Mouse (Mus musculus) left cerebral cortex, adult 8-10 months (tissue): ENCODE results near the gene Ovca2. TPM values are rescaled to one million over a fixed set of nuclear protein-coding genes. Genes with fewer than 3 reads are reported as not detected.

Source experiments
- DNase-seq, 2 experiments: peaks; one replicate each; pipeline ENCODE4 v3.0.0; 2022; ENCODE audit warnings: low spot score in 2 of 2
- total RNA-seq, 4 experiments: library from RNA; stranded (reverse); gene quantifications; 2 replicates each; pipeline ENCODE4 v1.2.4; 2022

Ovca2 gene
- total RNA-seq, 4 experiments from 2014 or later: 12.8 to 13.5 (median 13.2) TPM

GRCm38 (mm10) chr11:75156416-75156815 lies 22.2 kb downstream of the Ovca2 start:
- DNase-seq: no peak

- no peak for DNase-seq
Measured at GRCm38 (mm10) chr11:75155985-75156384, 22.6 kb downstream of the Ovca2 start.

GRCm38 (mm10) chr11:75154053-75154585 lies 24.5 kb downstream of the Ovca2 start:
- no peak for DNase-seq

- DNase-seq: no peak
Measured at GRCm38 (mm10) chr11:75152603-75153557, 25.8 kb downstream of the Ovca2 start.

GRCm38 (mm10) chr11:75150346-75150745 lies 28.3 kb downstream of the Ovca2 start:
- no peak for DNase-seq

- DNase-seq: no peak
Measured at GRCm38 (mm10) chr11:75148332-75149035, 30.2 kb downstream of the Ovca2 start.

- DNase-seq: no peak
Measured at GRCm38 (mm10) chr11:75147846-75148168, 30.8 kb downstream of the Ovca2 start.

- no peak for DNase-seq
Measured at GRCm38 (mm10) chr11:75147106-75147845, 31.4 kb downstream of the Ovca2 start.

GRCm38 (mm10) chr11:75145841-75146240 lies 32.8 kb downstream of the Ovca2 start:
- DNase-seq: no peak

- no peak for DNase-seq
Measured at GRCm38 (mm10) chr11:75142749-75143148, 35.9 kb downstream of the Ovca2 start.

GRCm38 (mm10) chr11:75141913-75142312 lies 36.7 kb downstream of the Ovca2 start:
- DNase-seq: no peak

- DNase-seq: no peak
Measured at GRCm38 (mm10) chr11:75141038-75141437, 37.6 kb downstream of the Ovca2 start.

- DNase-seq: no peak
Measured at GRCm38 (mm10) chr11:75140431-75140830, 38.2 kb downstream of the Ovca2 start.

- no peak for DNase-seq
Measured at GRCm38 (mm10) chr11:75139122-75139963, 39.3 kb downstream of the Ovca2 start.

GRCm38 (mm10) chr11:75136666-75137398 lies 41.8 kb downstream of the Ovca2 start:
- no peak for DNase-seq

GRCm38 (mm10) chr11:75135358-75135757 lies 43.3 kb downstream of the Ovca2 start:
- DNase-seq: no peak

- DNase-seq: no peak
Measured at GRCm38 (mm10) chr11:75134485-75135068, 44.1 kb downstream of the Ovca2 start.

GRCm38 (mm10) chr11:75133951-75134350 lies 44.7 kb downstream of the Ovca2 start:
- DNase-seq: no peak

- DNase-seq: no peak
Measured at GRCm38 (mm10) chr11:75133391-75133790, 45.2 kb downstream of the Ovca2 start.

- peak in 1 of 2 experiments; percentile 62 for DNase-seq
Measured at GRCm38 (mm10) chr11:75132278-75132677, 46.4 kb downstream of the Ovca2 start.
